Mouse (Mus musculus) heart, adult 2 months (tissue): ENCODE measurements around the gene Eif2ak1. TPM values are rescaled to one million over a fixed set of nuclear protein-coding genes. Genes with fewer than 3 reads are reported as not detected.

Experiments used
- DNase-seq, 2 experiments: peaks; one replicate each; pipeline ENCODE4 v3.0.0; 2021
- H3K27ac ChIP-seq: fragments of 200-600 bp; 2 replicates; pipeline ENCODE4 v1.8.1; 2022
- H3K27me3 ChIP-seq: fragments of 200-500 bp; 2 replicates; pipeline ENCODE4 v1.6.1; 2012; ENCODE audit warnings: mild to moderate bottlenecking, low read length, inconsistent platforms, mixed read lengths; ENCODE audit not compliant: control insufficient read depth, insufficient read depth
- H3K36me3 ChIP-seq: fragments of 200-500 bp; 2 replicates; pipeline ENCODE4 v1.6.1; 2012; ENCODE audit warnings: low read length, inconsistent platforms; ENCODE audit not compliant: control insufficient read depth, insufficient read depth
- H3K4me1 ChIP-seq: fragments of 200-500 bp; 2 replicates; pipeline ENCODE4 v1.6.1; 2011; ENCODE audit warnings: low read length; ENCODE audit not compliant: control insufficient read depth, insufficient read depth
- H3K4me3 ChIP-seq: fragments of 200-600 bp; 2 replicates; pipeline ENCODE4 v1.8.1; 2022
- H3K79me2 ChIP-seq: fragments of 200-500 bp; replicated peaks from 2 replicates; pipeline ENCODE4 v1.6.1; 2012; ENCODE audit warnings: mild to moderate bottlenecking, inconsistent platforms, low read length, moderate library complexity, mixed read lengths; ENCODE audit not compliant: control insufficient read depth, insufficient read depth
- H3K9ac ChIP-seq: fragments of 200-500 bp; 2 replicates; pipeline ENCODE4 v1.6.1; 2012; ENCODE audit warnings: low read depth, mild to moderate bottlenecking, control low read depth, inconsistent platforms, low read length, mixed read lengths
- CTCF ChIP-seq: fragments of 200-600 bp; IDR thresholded peaks from 2 replicates; pipeline ENCODE4 v1.8.1; 2022; ENCODE audit warnings: antibody characterized with exemption, mild to moderate bottlenecking, moderate library complexity
- EP300 ChIP-seq: fragments of 200-500 bp; IDR thresholded peaks from 2 replicates; pipeline ENCODE4 v1.6.1; 2011; ENCODE audit warnings: low read depth, low read length, control low read depth; ENCODE audit not compliant: insufficient read depth
- POLR2A ChIP-seq: fragments of 200-500 bp; IDR thresholded peaks from 2 replicates; pipeline ENCODE4 v1.6.1; 2011; ENCODE audit warnings: mild to moderate bottlenecking, low read depth, low read length, control low read depth; ENCODE audit not compliant: insufficient read depth
- WGBS: fragments of 180-500 bp; shearing (Covaris S2); methylation state at CpG from one replicate; pipeline ENCODE4 v1.1.7; 2018; 5-methylcytosine and 5-hydroxymethylcytosine counted together
- intact Hi-C: fragments of 180-260 bp; cut with DNase I; formaldehyde crosslinking; loops from one replicate; pipeline ENCODE4 v1.15.1; 2025
- polyA plus RNA-seq: library from polyadenylated mRNA; depleted of rRNA; stranded (reverse); fragments of >200 nt; gene quantifications from 2 replicates; pipeline ENCODE4 v1.2.3, GENCODE M21; 2012
- total RNA-seq, 2 experiments: library from RNA; stranded (reverse); gene quantifications; 2 replicates each; pipeline ENCODE4 v1.2.3; 2021

The Eif2ak1 gene
- total and polyA plus RNA-seq, 3 experiments, result 11.9 to 21.4 (median 19.2) TPM

GRCm38 (mm10) chr5:143933414-143933813 is 115.8 kb downstream of the Eif2ak1 start:
- intact Hi-C loops, result no loop called here
- no peaks in the 10 kb centered on the region for H3K36me3 ChIP-seq
- no peak overlapping the region for H3K9ac ChIP-seq
- H3K4me3 ChIP-seq, result no peak overlapping the region
- H3K27ac ChIP-seq, result no peak overlapping the region
- no peaks in the 10 kb centered on the region for H3K79me2 ChIP-seq
- no peaks in the 10 kb centered on the region for H3K27me3 ChIP-seq
- no peak for TF ChIP-seq POLR2A
- H3K4me1 ChIP-seq, result no peaks in the 10 kb centered on the region
- 89% methylated on average over 11 of the region's 11 CpGs for WGBS
- DNase-seq, result no peak

- intact Hi-C loops, result no loop called here
Measured at GRCm38 (mm10) chr5:143933875-143934274, 116.3 kb downstream of the Eif2ak1 start.

DNA sequence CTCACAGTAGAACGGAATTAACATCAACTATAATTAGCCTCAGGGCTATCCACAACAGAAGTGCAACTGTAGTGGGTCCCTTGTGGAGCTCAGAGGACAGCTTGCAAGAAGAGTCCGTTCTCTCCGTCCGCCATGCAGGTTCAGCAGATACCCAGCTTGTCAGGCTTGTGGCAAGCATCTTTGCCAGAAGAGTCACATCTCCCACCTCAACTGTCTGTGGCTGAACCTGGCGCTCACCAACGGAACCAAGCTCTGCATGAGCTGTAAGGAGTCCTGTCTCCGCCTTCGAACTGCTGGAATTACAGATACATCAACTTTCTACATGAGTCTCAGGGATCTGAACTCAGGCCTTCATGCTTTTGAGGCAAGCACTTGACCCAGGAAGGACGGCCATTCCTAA is 118.6 kb downstream of the Eif2ak1 start:
- Histone ChIP-seq H3K4me3 (no peak overlapping the region), H3K4me1 (no peaks in the 10 kb centered on the region), H3K79me2 (no peaks in the 10 kb centered on the region), H3K27ac (no peak overlapping the region), H3K27me3 (no peaks in the 10 kb centered on the region), H3K36me3 (no peaks in the 10 kb centered on the region), H3K9ac (no peak overlapping the region)
- 75% methylated on average over 9 of the region's 9 CpGs for WGBS
- TF ChIP-seq EP300, result no peak
- no peak for TF ChIP-seq POLR2A
- TF ChIP-seq CTCF, result no peak
- no peak for DNase-seq
- intact Hi-C loops, result no loop called here

More at GRCm38 (mm10) chr5:143933875-143934274, 116.3 kb downstream of the Eif2ak1 start:
- Histone ChIP-seq H3K79me2 (no peaks in the 10 kb centered on the region), H3K36me3 (no peaks in the 10 kb centered on the region), H3K27ac (no peak overlapping the region), H3K4me1 (no peaks in the 10 kb centered on the region), H3K27me3 (no peaks in the 10 kb centered on the region), H3K9ac (no peak overlapping the region), H3K4me3 (no peak overlapping the region)
- TF ChIP-seq CTCF (no peak), EP300 (no peak), POLR2A (no peak)
- WGBS, result 98% methylated on average over 1 of the region's 1 CpGs
- DNase-seq, result no peak

GRCm38 (mm10) chr5:143941588-143941987 is 124.0 kb downstream of the Eif2ak1 start:
- 23% methylated on average over 10 of the region's 10 CpGs for WGBS
- intact Hi-C loops, result no loop called here
- H3K79me2 ChIP-seq, result no peaks in the 10 kb centered on the region
- H3K36me3 ChIP-seq, result no peaks in the 10 kb centered on the region
- H3K9ac ChIP-seq, result no peak overlapping the region
- DNase-seq, result no peak
- H3K4me3 ChIP-seq, result no peak overlapping the region
- no peak overlapping the region for H3K27ac ChIP-seq
- TF ChIP-seq CTCF, result no peak
- TF ChIP-seq POLR2A, result no peak
- no peak for TF ChIP-seq EP300
- H3K27me3 ChIP-seq, result no peaks in the 10 kb centered on the region
- no peaks in the 10 kb centered on the region for H3K4me1 ChIP-seq

DNA sequence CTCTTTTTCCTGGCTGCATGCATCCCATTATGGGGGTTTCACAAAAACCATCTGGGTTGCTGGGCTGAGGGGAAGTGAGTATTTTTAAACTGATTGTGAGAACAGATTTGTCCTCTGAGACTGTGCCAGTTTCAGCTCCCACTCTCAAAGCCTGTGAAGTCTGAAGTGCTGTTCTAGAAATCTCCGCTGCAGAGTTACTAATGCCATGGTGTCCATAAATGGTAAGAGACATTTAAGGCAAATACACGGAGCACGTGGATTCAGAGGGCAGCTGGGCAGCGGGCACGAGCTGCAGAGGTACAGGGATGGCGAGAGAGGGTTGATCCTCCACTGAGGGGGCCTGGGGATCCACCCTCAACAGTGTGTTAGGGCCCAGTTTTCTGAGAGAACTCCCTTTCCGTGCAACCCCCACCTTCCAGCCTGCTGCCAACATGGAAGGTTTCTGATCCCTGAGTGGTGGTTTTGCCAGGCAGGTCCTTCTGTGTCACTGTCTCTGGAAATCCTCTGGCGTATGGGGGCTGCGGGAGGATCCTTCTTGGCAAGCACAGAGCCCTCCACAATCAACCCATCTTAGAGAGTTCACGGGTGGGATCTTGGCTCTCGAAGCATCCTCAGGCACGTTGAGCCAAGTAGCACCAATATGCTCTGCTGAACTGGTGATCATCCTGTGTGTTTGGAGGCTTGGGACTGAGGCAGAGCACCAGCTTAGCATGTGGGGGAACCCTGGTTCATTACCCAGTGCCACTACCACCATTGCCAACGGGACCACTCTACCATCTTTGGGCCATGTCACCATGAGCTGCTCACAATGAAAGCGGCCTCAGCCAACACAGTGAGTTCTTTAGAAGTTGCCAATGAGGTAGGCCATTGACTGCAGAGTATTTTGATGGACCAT is 125.9 kb downstream of the Eif2ak1 start:
- H3K27ac ChIP-seq, result no peak overlapping the region
- WGBS, result 73% methylated on average over 14 of the region's 14 CpGs
- H3K4me1 ChIP-seq, result no peaks in the 10 kb centered on the region
- no peak for TF ChIP-seq EP300
- no peak for DNase-seq
- H3K9ac ChIP-seq, result no peak overlapping the region
- no peaks in the 10 kb centered on the region for H3K36me3 ChIP-seq
- no peak overlapping the region for H3K4me3 ChIP-seq
- H3K79me2 ChIP-seq, result no peaks in the 10 kb centered on the region
- H3K27me3 ChIP-seq, result no peaks in the 10 kb centered on the region
- intact Hi-C loops, result no loop called here

DNA sequence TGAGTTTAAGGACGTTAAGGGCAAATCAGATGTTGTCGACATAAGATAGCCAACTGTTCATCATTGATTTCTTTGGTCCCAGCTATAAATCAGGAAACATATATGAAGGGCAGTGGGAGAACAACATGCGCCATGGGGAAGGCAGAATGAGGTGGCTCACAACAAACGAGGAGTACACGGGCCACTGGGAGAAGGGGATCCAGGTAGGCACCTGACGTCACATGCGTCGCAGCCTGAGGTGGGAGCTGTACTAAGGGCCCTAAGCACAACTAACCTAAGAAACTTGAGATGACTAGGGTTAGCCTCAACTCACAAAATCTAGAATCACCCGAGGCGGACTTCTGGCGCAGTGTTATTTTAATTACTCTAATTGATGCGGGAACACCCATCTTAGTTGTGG is 130.8 kb downstream of the Eif2ak1 start:
- Histone ChIP-seq H3K79me2 (no peaks in the 10 kb centered on the region), H3K27me3 (no peaks in the 10 kb centered on the region), H3K27ac (no peak overlapping the region), H3K4me3 (no peak overlapping the region), H3K36me3 (no peaks in the 10 kb centered on the region), H3K9ac (no peak overlapping the region), H3K4me1 (no peaks in the 10 kb centered on the region)
- intact Hi-C loops, result no loop called here
- no peak for TF ChIP-seq EP300
- TF ChIP-seq CTCF, result no peak
- no peak for TF ChIP-seq POLR2A
- WGBS, result 83% methylated on average over 12 of the region's 12 CpGs
- DNase-seq, result no peak
